Mouse (Mus musculus): ENCODE results near the gene Vmn1r233. TPM values are rescaled to one million over a fixed set of nuclear protein-coding genes. Genes with fewer than 3 reads are reported as not detected.
A peak's percentile ranks its signal among the peaks of the same experiment; 100 is the strongest.

Gene Vmn1r233
- total RNA-seq (2021) = not detected
- long read RNA-seq, experiment 1 = 0 reads
- long read RNA-seq, experiment 2 = 0 reads

- no peak for DNase-seq (ENCODE audit: low spot score in 2 of 2)
Observed at GRCm38 (mm10) chr17:20996364-20996763, at the start of gene Vmn1r233. Vmn1r233 (minus strand) TSS chr17:20996464.

GRCm38 (mm10) chr17:21018410-21019080, 22.3 kb upstream of the Vmn1r233 start:
- DNase-seq (ENCODE audit: low spot score in 2 of 2) = no peak

- DNase-seq (ENCODE audit: low spot score in 2 of 2) = no peak
Observed at GRCm38 (mm10) chr17:21009726-21010125, 13.5 kb upstream of the Vmn1r233 start.

- DNase-seq (ENCODE audit: low spot score in 2 of 2) = peak; percentile 73 to 75
Observed at GRCm38 (mm10) chr17:21008382-21009331, 12.4 kb upstream of the Vmn1r233 start, which contains the start of gene Zfp160. Zfp160 (plus strand) TSS chr17:21008903.

DNA sequence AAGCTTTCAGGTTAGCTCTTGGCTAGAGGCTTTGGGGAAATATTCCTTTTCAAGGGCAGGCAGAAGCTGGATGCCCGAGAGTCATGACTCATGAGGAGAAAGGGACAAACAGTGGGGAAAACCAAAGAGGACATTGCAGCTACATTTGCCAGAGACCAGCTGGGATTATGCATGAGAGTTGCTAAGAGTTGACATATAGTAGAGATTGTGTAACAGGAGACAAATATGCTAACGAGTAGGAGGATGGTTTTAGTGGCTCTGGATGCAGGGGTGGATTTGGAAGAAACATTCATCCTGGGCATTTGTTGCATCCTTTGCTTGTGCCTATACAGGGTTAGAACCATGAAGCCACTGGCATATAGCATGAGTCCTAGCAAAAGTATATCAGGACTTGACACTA, 2.5 kb downstream of the Vmn1r233 start:
- no peak for DNase-seq (ENCODE audit: low spot score in 2 of 2)

DNA sequence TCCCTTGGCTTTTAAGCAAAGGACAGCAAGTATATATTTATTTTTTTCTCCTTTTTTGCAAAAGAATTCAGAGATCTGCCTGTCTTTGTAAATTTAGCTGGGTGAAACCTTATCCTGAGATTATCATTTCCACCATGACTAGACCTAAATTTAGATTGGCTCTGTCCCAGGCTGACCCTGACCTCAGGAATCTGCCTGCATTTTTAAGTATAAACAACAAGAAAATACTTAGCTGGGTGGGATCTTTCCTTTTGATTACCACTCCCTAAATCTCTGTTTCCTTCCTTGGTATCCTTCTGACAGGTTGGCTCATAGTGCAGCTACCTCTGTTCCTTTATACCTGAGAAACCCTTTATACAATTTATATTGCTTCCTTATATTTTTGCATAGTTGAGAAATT, 29.6 kb downstream of the Vmn1r233 start:
- DNase-seq (ENCODE audit: low spot score in 2 of 2) = no peak

DNA sequence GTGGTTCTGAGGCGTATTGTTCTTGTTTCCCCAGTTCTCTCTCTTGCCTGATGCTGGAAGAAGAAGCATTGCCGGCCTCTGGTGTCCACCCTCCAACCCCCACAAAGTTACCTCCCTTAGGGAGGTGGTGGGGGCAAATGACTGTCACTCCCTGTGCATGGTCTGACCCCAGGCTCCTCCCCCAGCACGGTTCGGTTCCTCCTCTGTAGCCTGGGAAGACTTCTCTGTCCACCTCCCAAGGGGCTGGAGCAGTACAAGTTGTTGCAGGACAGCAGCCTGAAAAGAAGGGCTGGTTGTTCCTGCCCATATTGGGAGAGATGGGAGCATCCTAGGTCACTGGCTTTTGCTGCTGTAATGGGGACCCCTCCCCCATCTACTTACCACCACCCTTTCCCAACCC, 30.8 kb downstream of the Vmn1r233 start:
- no peak for DNase-seq (ENCODE audit: low spot score in 2 of 2)

DNA sequence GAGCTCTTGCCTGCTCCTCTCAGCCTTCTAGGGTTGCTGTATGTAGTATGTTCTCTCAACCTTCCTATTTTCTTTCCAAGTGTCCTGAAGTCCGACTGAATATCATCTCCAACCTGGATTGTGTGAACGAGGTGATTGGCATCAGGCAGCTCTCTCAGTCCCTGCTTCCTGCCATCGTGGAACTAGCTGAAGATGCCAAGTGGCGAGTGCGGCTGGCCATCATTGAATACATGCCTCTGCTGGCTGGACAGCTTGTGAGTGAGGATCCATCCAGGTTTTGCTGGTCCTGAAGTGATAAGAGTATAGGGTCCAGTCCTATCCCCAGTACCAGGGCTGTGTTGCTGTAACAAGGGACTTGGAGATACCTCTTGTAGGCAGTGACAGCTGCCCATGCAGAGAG, 35.9 kb downstream of the Vmn1r233 start:
- no peak for DNase-seq (ENCODE audit: low spot score in 2 of 2)

DNA sequence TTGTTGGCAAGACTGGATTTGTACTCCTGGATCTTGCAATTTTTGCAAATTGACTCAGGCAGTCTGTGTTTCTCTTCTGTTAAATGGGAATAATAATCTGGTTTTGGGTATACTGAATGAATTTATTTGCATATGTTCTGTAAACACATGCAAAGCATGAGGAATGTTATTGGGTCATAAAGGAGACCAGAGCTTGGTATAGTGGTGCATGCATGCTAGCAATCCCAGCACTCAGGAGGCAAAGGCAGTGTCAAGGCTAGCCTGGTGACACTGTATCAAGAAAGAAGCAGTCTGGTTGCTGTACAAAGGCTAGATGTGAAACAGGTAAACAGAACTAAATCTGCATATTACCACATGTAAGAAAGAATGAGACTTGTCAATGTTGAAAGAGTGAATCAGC, 49.6 kb downstream of the Vmn1r233 start:
- no peak for DNase-seq (ENCODE audit: low spot score in 2 of 2)

DNA sequence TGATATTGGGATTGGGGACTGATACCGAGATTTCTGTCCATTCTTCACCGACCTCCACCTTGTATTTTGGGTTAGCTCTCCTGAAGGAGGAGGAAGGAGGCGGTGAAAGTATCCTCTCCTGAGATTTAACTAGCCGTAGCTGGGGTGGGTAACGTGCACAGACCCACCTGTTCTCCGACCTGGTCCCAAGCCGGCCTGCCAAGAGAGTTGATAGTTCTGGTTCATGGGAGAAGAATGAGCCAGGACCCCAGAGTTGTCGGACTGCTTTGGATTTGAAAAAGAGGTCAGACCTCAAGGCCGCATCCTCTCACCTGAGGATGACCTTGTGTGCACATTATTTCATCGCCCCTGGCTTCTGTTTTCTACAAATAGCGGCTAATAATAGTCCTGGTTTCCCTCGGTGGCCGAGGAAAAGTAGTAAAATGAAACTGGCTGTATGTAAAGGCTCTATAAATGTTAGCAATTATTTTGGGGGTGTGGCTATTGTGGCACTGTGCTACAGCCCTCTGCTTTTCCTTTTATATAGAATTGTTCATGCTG, 50.2 kb downstream of the Vmn1r233 start:
- no peak for DNase-seq (ENCODE audit: low spot score in 2 of 2)

DNA sequence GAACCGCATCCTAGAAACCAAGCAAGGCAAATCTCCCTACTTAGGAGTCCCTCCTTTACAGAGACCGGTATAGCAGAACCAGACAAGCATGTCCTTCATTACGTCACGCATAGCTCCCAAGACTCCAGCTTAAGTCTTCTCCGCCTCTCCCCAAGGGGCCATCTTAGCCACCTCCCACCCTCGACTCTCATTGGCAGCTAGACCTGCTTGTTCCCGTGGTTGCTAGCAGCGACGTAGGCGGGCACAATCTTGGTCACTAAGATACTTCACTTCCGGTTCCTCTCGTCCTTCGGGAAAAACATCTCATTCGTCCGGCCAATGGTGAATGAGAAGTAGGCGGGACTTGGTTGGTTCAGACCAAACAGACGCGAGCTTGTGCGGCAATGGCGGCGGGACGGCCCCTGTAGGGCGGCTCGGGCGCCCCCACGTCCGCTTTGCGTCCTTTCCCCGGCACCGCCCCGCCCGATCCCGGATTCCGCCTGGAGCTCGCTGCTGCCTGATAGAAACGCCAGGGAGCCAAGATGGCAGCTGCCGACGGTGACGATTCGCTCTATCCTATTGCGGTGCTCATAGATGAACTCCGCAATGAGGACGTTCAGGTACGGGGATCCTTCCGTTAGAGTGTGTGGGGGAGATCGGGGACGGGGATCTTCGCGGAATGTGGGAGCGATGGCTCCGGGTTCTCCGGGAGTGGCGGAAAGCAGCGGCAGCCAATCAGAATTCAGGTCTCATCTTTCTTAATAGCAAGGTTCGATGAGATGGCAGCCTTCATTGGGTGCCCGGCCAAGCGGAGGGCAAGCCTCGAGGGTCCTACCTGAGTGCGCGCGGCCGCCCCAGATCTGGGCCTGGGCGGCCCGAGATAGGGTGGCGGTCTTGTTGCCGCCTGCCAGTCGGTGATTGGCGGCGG, 51.0 kb downstream of the Vmn1r233 start, which contains the start of gene Ppp2r1a:
Ppp2r1a (plus strand) TSS at position 327 of the 907 bp plus-strand sequence.
- peak; percentile 94 to 97 for DNase-seq (ENCODE audit: low spot score in 2 of 2)

- DNase-seq (ENCODE audit: low spot score in 2 of 2) = no peak
Observed at GRCm38 (mm10) chr17:20944226-20944625, 52.0 kb downstream of the Vmn1r233 start.

Other genes starting within 250 kb of the Vmn1r233 start
- not detected for gene Vmn1r228, start 210.3 kb downstream of the Vmn1r233 start, total RNA-seq (2021)
- gene Vmn1r229, start 184.9 kb downstream of the Vmn1r233 start, total RNA-seq (2021) = not detected
- not detected for gene Vmn1r230, start 156.0 kb downstream of the Vmn1r233 start, total RNA-seq (2021)
- gene Vmn1r231, start 91.4 kb downstream of the Vmn1r233 start, total RNA-seq (2021) = not detected
- gene Vmn1r232, start 76.8 kb downstream of the Vmn1r233 start, total RNA-seq (2021) = not detected
- 100 to 1,000 TPM; 222 to 330 TPM for gene Ppp2r1a, start 51.2 kb downstream of the Vmn1r233 start, total RNA-seq (2021)
- 10 to 100 TPM; 14.5 to 16.9 TPM for gene Zfp160, start 12.4 kb upstream of the Vmn1r233 start, total RNA-seq (2021)
- gene Vmn1r234, start 229.6 kb upstream of the Vmn1r233 start, total RNA-seq (2021) = not detected

All from adrenal gland, adult 18-20 months (tissue).